Mouse (Mus musculus): ENCODE results near the gene Tbc1d1.

- no peak for TF ChIP-seq CHD2 (IDR thresholded peaks at IDR 0.05; ENCODE audit: low read depth, low read length)
- TF ChIP-seq MAFK (IDR thresholded peaks at IDR 0.05; ENCODE audit: insufficient read depth, low read depth, low read length): no peak
- no peak for TF ChIP-seq HCFC1 (IDR thresholded peaks at IDR 0.05; ENCODE audit: borderline replicate concordance, insufficient read depth, low read length)
- no peak for TF ChIP-seq ZC3H11A (IDR thresholded peaks at IDR 0.05; ENCODE audit: borderline replicate concordance, low read depth, low read length)
- no peak for TF ChIP-seq ZNF384 (IDR thresholded peaks at IDR 0.05; ENCODE audit: low read depth, low read length)
Measured at GRCm38 (mm10) chr5:64277646-64278191, 121.6 kb downstream of the Tbc1d1 start.

All from ES-E14 (cell line).